Mouse (Mus musculus): ENCODE data around the gene Rnf183. TPM values are rescaled to one million over a fixed set of nuclear protein-coding genes. Genes with fewer than 3 reads are reported as not detected.

Rnf183 gene
- polyA plus RNA-seq, 1 experiment, result not detected

GRCm38 (mm10) chr4:62398956-62399355, 36.1 kb downstream of the Rnf183 start:
- Histone ChIP-seq H3K4me3 (ENCODE audit: extremely low read depth, insufficient read depth, insufficient read length) (no peak overlapping the region), H3K4me1 (ENCODE audit: control insufficient read depth, insufficient read depth, insufficient read length) (no peaks in the 10 kb centered on the region), H3K27me3 (ENCODE audit: control insufficient read depth, insufficient read depth, low read length) (no peaks in the 10 kb centered on the region), H3K27ac (ENCODE audit: insufficient read depth, low read length) (no peak overlapping the region), H3K36me3 (ENCODE audit: control insufficient read depth, insufficient read depth, low read length) (peaks cover 26% of the 10 kb centered on the region)
- TF ChIP-seq CTCF (IDR thresholded peaks at IDR 0.05; ENCODE audit: extremely low read depth, insufficient read depth, insufficient read length, insufficient replicate concordance) (no peak), POLR2A (IDR thresholded peaks at IDR 0.05; ENCODE audit: low read depth, low read length) (no peak)
- 93% methylated on average over 3 of the region's 3 CpGs for WGBS
- no peak for DNase-seq (ENCODE audit: low read depth in 1 of 2, low spot score in 2 of 2)

- H3K36me3 ChIP-seq (ENCODE audit: control insufficient read depth, insufficient read depth, low read length), result peaks cover 30% of the 10 kb centered on the region
- H3K4me3 ChIP-seq (ENCODE audit: extremely low read depth, insufficient read depth, insufficient read length), result no peak overlapping the region
- TF ChIP-seq POLR2A (IDR thresholded peaks at IDR 0.05; ENCODE audit: low read depth, low read length), result no peak
- TF ChIP-seq CTCF (IDR thresholded peaks at IDR 0.05; ENCODE audit: extremely low read depth, insufficient read depth, insufficient read length, insufficient replicate concordance), result no peak
- 84% methylated on average over 4 of the region's 4 CpGs for WGBS
- H3K27ac ChIP-seq (ENCODE audit: insufficient read depth, low read length), result no peak overlapping the region
- no peaks in the 10 kb centered on the region for H3K4me1 ChIP-seq (ENCODE audit: control insufficient read depth, insufficient read depth, insufficient read length)
- no peak for DNase-seq (ENCODE audit: low read depth in 1 of 2, low spot score in 2 of 2)
- H3K27me3 ChIP-seq (ENCODE audit: control insufficient read depth, insufficient read depth, low read length), result no peaks in the 10 kb centered on the region
Observed at GRCm38 (mm10) chr4:62397616-62398365, 37.3 kb downstream of the Rnf183 start.

GRCm38 (mm10) chr4:62395806-62396205, 39.2 kb downstream of the Rnf183 start:
- no peak for DNase-seq (ENCODE audit: low read depth in 1 of 2, low spot score in 2 of 2)
- H3K36me3 ChIP-seq (ENCODE audit: control insufficient read depth, insufficient read depth, low read length), result peaks cover 23% of the 10 kb centered on the region
- H3K4me3 ChIP-seq (ENCODE audit: extremely low read depth, insufficient read depth, insufficient read length), result no peak overlapping the region
- 86% methylated on average over 1 of the region's 1 CpGs for WGBS
- no peaks in the 10 kb centered on the region for H3K4me1 ChIP-seq (ENCODE audit: control insufficient read depth, insufficient read depth, insufficient read length)
- no peak overlapping the region for H3K27ac ChIP-seq (ENCODE audit: insufficient read depth, low read length)
- no peak for TF ChIP-seq POLR2A (IDR thresholded peaks at IDR 0.05; ENCODE audit: low read depth, low read length)
- no peak for TF ChIP-seq CTCF (IDR thresholded peaks at IDR 0.05; ENCODE audit: extremely low read depth, insufficient read depth, insufficient read length, insufficient replicate concordance)
- H3K27me3 ChIP-seq (ENCODE audit: control insufficient read depth, insufficient read depth, low read length), result no peaks in the 10 kb centered on the region

- DNase-seq (ENCODE audit: low read depth in 1 of 2, low spot score in 2 of 2), result no peak
- H3K36me3 ChIP-seq (ENCODE audit: control insufficient read depth, insufficient read depth, low read length), result peaks cover 11% of the 10 kb centered on the region
Observed at GRCm38 (mm10) chr4:62393459-62393858, 41.6 kb downstream of the Rnf183 start.

GRCm38 (mm10) chr4:62391892-62392291, 43.2 kb downstream of the Rnf183 start:
- WGBS, result 84% methylated on average over 7 of the region's 7 CpGs
- TF ChIP-seq CTCF (IDR thresholded peaks at IDR 0.05; ENCODE audit: extremely low read depth, insufficient read depth, insufficient read length, insufficient replicate concordance), result no peak
- TF ChIP-seq POLR2A (IDR thresholded peaks at IDR 0.05; ENCODE audit: low read depth, low read length), result no peak
- H3K4me3 ChIP-seq (ENCODE audit: extremely low read depth, insufficient read depth, insufficient read length), result no peak overlapping the region
- H3K4me1 ChIP-seq (ENCODE audit: control insufficient read depth, insufficient read depth, insufficient read length), result no peaks in the 10 kb centered on the region
- peaks cover 12% of the 10 kb centered on the region for H3K36me3 ChIP-seq (ENCODE audit: control insufficient read depth, insufficient read depth, low read length)
- H3K27ac ChIP-seq (ENCODE audit: insufficient read depth, low read length), result no peak overlapping the region
- no peak for DNase-seq (ENCODE audit: low read depth in 1 of 2, low spot score in 2 of 2)
- no peaks in the 10 kb centered on the region for H3K27me3 ChIP-seq (ENCODE audit: control insufficient read depth, insufficient read depth, low read length)

More at GRCm38 (mm10) chr4:62393459-62393858, 41.6 kb downstream of the Rnf183 start:
- Histone ChIP-seq H3K4me3 (ENCODE audit: extremely low read depth, insufficient read depth, insufficient read length) (no peak overlapping the region), H3K27me3 (ENCODE audit: control insufficient read depth, insufficient read depth, low read length) (no peaks in the 10 kb centered on the region), H3K4me1 (ENCODE audit: control insufficient read depth, insufficient read depth, insufficient read length) (no peaks in the 10 kb centered on the region), H3K27ac (ENCODE audit: insufficient read depth, low read length) (no peak overlapping the region)
- TF ChIP-seq CTCF (IDR thresholded peaks at IDR 0.05; ENCODE audit: extremely low read depth, insufficient read depth, insufficient read length, insufficient replicate concordance), result no peak
- no peak for TF ChIP-seq POLR2A (IDR thresholded peaks at IDR 0.05; ENCODE audit: low read depth, low read length)
- WGBS, result 85% methylated on average over 6 of the region's 6 CpGs

GRCm38 (mm10) chr4:62389592-62390512, 45.2 kb downstream of the Rnf183 start:
- no peaks in the 10 kb centered on the region for H3K4me1 ChIP-seq (ENCODE audit: control insufficient read depth, insufficient read depth, insufficient read length)
- WGBS, result 88% methylated on average over 5 of the region's 5 CpGs
- no peak overlapping the region for H3K4me3 ChIP-seq (ENCODE audit: extremely low read depth, insufficient read depth, insufficient read length)
- no peaks in the 10 kb centered on the region for H3K27me3 ChIP-seq (ENCODE audit: control insufficient read depth, insufficient read depth, low read length)
- H3K27ac ChIP-seq (ENCODE audit: insufficient read depth, low read length), result no peak overlapping the region
- TF ChIP-seq POLR2A (IDR thresholded peaks at IDR 0.05; ENCODE audit: low read depth, low read length) (no peak), CTCF (IDR thresholded peaks at IDR 0.05; ENCODE audit: extremely low read depth, insufficient read depth, insufficient read length, insufficient replicate concordance) (no peak)
- no peak for DNase-seq (ENCODE audit: low read depth in 1 of 2, low spot score in 2 of 2)
- H3K36me3 ChIP-seq (ENCODE audit: control insufficient read depth, insufficient read depth, low read length), result peaks cover 9% of the 10 kb centered on the region
